Mouse (Mus musculus): ENCODE measurements around the gene Ppp6r2. TPM values are rescaled to one million over a fixed set of nuclear protein-coding genes. Genes with fewer than 3 reads are reported as not detected.
A peak's percentile ranks its signal among the peaks of the same experiment; 100 is the strongest.

Gene Ppp6r2
- polyA plus RNA-seq, 1 experiment from 2014 or later, result 87.3 TPM

DNA sequence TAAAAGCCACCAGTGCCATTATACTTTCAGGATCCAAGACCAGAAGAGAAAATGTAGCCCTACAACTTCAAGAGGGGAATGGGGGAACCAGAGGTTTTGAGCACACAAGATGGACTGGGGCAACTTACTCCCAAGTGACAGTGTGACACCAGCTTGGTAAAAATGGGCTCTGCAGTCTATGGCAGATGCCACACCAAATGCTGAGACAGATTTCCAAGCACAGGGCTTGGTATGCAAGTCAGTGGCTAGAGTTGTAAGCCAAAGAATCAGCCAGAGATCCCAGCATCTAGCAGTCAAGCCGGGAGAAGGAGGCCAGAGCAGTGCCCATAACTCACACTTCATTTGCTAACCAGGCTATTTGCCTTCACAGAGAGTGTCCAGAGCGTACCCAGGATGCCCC lies 86.3 kb downstream of the Ppp6r2 start:
- Histone ChIP-seq H3K27ac (no peak overlapping the region), H3K9ac (no peak overlapping the region), H3K36me3 (peaks cover 96% of the 10 kb centered on the region), H3K4me1 (replicated peaks) (no peaks in the 10 kb centered on the region), H3K9me3 (no peaks in the 10 kb centered on the region), H3K4me3 (no peak overlapping the region), H3K4me2 (no peak overlapping the region), H3K27me3 (no peaks in the 10 kb centered on the region)
- 100% methylated on average over 2 of the region's 2 CpGs for WGBS
- no peak for ATAC-seq (ENCODE audit: low FRiP score)

DNA sequence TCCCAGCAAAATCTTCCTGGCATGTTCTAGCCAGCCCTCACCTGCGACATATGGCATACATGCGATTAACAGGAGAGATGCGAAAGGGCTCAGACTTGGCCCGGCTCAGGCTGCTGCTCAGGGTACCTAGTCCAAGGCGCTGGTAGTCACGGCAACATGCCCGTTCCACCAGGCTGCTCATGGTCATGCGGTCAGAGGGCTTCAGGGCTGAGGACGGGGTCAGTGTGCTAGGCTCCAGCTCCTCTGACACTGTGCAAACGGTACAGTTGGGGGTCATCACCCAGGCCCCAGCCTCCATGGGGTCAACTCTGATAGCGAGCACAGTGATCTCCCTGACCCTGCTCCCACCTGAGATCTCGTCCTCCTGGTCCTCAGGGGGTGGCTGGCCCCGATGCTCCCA lies 88.8 kb downstream of the Ppp6r2 start:
- no peak overlapping the region for H3K4me2 ChIP-seq
- H3K4me1 ChIP-seq (replicated peaks), result no peaks in the 10 kb centered on the region
- H3K9me3 ChIP-seq, result no peaks in the 10 kb centered on the region
- 90% methylated on average over 13 of the region's 13 CpGs for WGBS
- no peak overlapping the region for H3K4me3 ChIP-seq
- H3K9ac ChIP-seq, result no peak overlapping the region
- ATAC-seq (ENCODE audit: low FRiP score), result no peak
- no peaks in the 10 kb centered on the region for H3K27me3 ChIP-seq
- H3K27ac ChIP-seq, result no peak overlapping the region
- H3K36me3 ChIP-seq, result peaks cover 96% of the 10 kb centered on the region

DNA sequence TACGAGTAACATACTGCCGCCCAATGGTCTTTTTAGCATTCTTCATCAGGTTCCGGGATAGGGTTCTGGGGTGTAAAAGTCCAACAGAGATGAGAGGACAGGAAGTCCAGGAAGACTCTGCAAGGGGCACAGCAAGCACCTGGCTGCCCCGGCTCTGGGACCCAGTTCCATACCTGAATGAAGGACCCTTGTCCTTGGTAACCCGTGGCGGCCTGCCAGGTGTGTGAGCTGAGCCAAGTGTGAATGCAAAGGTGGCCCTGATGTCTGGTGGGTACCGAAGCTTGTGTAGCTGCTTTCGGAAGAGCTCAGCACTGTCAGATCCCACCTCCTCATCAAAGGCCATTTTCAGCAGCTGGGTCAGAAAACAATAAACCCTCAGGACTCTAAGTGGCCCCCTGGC lies 89.2 kb downstream of the Ppp6r2 start:
- H3K27me3 ChIP-seq, result no peaks in the 10 kb centered on the region
- ATAC-seq (ENCODE audit: low FRiP score), result no peak
- peaks cover 96% of the 10 kb centered on the region for H3K36me3 ChIP-seq
- H3K9ac ChIP-seq, result no peak overlapping the region
- H3K4me2 ChIP-seq, result no peak overlapping the region
- H3K4me1 ChIP-seq (replicated peaks), result no peaks in the 10 kb centered on the region
- no peak overlapping the region for H3K27ac ChIP-seq
- no peak overlapping the region for H3K4me3 ChIP-seq
- 96% methylated on average over 8 of the region's 8 CpGs for WGBS
- no peaks in the 10 kb centered on the region for H3K9me3 ChIP-seq

DNA sequence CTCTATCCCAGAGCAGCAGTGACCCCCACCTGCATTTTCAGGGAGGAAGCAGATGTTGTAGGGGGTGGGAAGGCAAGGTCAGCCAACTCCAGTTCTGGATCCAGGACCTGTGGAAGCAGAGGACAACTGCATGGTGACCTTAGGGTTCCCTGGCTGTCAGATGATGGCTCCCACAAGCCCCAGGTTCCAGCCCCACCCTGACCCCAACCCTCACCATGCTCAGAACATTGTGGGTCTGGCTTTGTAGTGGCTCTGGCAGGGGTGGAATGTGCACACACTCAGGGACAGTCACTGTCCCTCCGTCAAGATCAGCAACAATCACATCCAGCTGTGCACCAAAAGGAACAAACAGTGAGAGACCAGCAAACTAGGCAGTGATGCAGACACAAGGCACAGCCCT lies 94.6 kb downstream of the Ppp6r2 start:
- H3K36me3 ChIP-seq, result peaks cover 69% of the 10 kb centered on the region
- no peaks in the 10 kb centered on the region for H3K27me3 ChIP-seq
- H3K27ac ChIP-seq, result no peak overlapping the region
- no peak for ATAC-seq (ENCODE audit: low FRiP score)
- no peak overlapping the region for H3K9ac ChIP-seq
- no peak overlapping the region for H3K4me2 ChIP-seq
- no peak overlapping the region for H3K4me3 ChIP-seq
- WGBS, result 36% methylated on average over 1 of the region's 1 CpGs
- no peaks in the 10 kb centered on the region for H3K9me3 ChIP-seq
- H3K4me1 ChIP-seq (replicated peaks), result peaks cover 27% of the 10 kb centered on the region

DNA sequence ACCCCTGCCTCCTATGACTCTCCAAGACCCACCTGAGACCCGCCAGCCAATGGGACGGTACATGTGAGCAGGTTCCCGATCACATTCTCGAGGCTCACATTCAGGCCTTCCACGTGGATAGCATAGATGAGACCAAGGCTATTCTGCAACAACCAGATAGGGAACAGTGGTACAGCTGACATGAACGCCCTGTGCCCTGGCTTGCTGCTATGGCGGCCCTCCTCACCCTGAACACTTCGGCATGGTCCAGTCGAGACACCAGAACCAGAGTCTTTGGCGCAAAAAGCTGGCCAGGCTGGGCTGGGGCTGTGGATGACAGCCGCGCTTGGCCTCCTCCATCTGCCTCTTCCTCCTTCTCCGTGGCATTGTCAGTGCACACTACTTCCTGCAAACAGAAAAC lies 96.1 kb downstream of the Ppp6r2 start:
- Histone ChIP-seq H3K36me3 (peaks cover 54% of the 10 kb centered on the region), H3K4me2 (no peak overlapping the region)
- WGBS, result 93% methylated on average over 13 of the region's 13 CpGs

DNA sequence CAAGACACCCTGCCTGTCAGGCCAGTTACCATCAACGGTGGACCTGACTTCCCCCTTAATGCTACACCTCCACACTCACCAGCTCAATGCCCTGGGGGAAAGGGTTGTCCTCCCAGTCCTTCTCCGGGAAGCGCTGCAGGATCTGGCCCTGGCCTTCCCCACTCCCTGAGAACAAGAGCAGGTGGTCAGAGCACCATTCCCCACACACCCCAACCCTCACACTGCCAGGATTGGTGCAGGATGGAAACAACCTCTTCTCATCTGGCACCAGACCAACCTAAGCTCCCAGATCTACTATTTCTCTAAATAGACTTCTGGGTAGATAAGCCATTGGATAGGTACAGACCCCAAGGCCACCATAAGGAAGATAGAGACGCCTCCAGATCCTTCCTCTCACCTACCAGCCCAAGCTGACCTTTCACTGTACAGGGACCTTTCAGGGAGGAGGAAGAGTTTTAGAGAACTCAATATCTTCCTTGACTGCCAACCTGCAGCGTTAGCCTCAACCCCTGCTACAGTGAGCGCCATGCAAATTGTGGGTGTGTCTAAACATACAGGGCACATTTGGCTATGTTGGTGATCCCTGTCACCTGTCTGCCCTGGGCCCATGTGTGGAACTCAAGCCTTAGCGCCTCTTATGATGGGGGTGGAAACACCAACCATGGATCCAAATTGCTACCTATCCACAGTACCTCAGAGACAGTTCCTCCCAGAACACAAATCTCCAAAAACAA lies 97.2 kb downstream of the Ppp6r2 start:
- Histone ChIP-seq H3K27ac (no peak overlapping the region), H3K27me3 (no peaks in the 10 kb centered on the region), H3K9me3 (no peaks in the 10 kb centered on the region), H3K4me1 (replicated peaks) (peaks cover 52% of the 10 kb centered on the region), H3K4me2 (no peak overlapping the region), H3K9ac (no peak overlapping the region), H3K36me3 (peaks cover 43% of the 10 kb centered on the region), H3K4me3 (no peak overlapping the region)
- ATAC-seq (ENCODE audit: low FRiP score), result no peak
- 84% methylated on average over 7 of the region's 7 CpGs for WGBS

More for the DNA sequence above, 96.1 kb downstream of the Ppp6r2 start:
- ATAC-seq (ENCODE audit: low FRiP score), result no peak
- no peak overlapping the region for H3K9ac ChIP-seq
- H3K4me3 ChIP-seq, result no peak overlapping the region
- no peak overlapping the region for H3K27ac ChIP-seq
- H3K4me1 ChIP-seq (replicated peaks), result peaks cover 41% of the 10 kb centered on the region
- H3K27me3 ChIP-seq, result no peaks in the 10 kb centered on the region
- H3K9me3 ChIP-seq, result no peaks in the 10 kb centered on the region

DNA sequence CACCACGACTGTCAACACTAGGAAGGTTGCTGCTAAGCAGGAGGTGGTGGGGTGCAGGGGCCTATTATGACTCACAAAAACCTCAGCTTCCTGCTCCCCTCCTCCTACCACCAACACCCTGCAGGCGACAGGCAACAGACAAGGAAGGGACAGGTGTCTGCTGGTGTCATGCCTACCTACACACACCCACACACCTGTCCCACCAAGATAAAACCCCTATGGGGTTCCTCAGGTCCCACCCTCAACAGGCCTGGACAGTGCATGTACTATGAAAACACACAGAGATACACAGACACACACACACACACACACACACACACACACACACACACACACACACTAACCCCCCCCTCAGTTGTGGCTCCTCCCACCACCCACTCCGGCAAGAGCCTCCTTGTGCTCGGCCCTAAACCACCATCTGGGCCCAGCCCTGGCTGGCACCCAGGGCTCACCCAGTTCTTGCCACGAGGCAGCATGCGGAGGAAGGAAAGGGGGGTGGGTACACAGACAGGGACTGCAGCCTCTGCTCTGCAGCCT lies 98.7 kb downstream of the Ppp6r2 start:
- no peak overlapping the region for H3K4me3 ChIP-seq
- H3K4me1 ChIP-seq (replicated peaks), result peaks cover 61% of the 10 kb centered on the region
- H3K4me2 ChIP-seq, result no peak overlapping the region
- H3K36me3 ChIP-seq, result peaks cover 29% of the 10 kb centered on the region
- 67% methylated on average over 6 of the region's 6 CpGs for WGBS
- 0 out of 2 replicates have a peak overlapping the region, but pooled peaks have one; percentile 35 for H3K9ac ChIP-seq
- H3K9me3 ChIP-seq, result no peaks in the 10 kb centered on the region
- no peaks in the 10 kb centered on the region for H3K27me3 ChIP-seq
- ATAC-seq (ENCODE audit: low FRiP score), result no peak
- H3K27ac ChIP-seq, result no peak overlapping the region

DNA sequence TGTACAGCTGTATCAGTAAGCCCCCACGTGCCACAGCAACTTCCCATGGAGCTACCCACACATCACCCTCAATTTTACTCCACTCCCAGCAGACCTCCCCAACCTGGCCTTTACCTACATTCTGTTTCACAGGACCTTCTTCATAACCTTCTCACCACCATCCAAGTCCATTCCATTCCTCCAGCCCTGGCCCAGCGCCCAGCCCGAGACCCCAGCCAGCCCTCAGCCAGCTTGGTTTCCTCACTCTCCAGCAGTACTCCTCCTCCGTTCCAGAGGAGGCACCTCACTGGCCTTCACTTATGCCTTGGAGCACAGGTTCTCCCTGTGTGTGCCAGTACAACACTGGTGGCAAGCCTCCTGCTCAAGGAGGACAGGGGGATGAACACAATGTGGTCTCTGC lies 102.0 kb downstream of the Ppp6r2 start:
- WGBS, result 79% methylated on average over 4 of the region's 4 CpGs
- H3K4me3 ChIP-seq, result peak overlapping the region; percentile 96
- H3K4me2 ChIP-seq, result peak overlapping the region; percentile 92
- ATAC-seq (ENCODE audit: low FRiP score), result no peak
- no peaks in the 10 kb centered on the region for H3K27me3 ChIP-seq
- no peak overlapping the region for H3K27ac ChIP-seq
- no peaks in the 10 kb centered on the region for H3K36me3 ChIP-seq
- H3K9me3 ChIP-seq, result no peaks in the 10 kb centered on the region
- peak overlapping the region; percentile 93 for H3K9ac ChIP-seq
- H3K4me1 ChIP-seq (replicated peaks), result peaks cover 55% of the 10 kb centered on the region

DNA sequence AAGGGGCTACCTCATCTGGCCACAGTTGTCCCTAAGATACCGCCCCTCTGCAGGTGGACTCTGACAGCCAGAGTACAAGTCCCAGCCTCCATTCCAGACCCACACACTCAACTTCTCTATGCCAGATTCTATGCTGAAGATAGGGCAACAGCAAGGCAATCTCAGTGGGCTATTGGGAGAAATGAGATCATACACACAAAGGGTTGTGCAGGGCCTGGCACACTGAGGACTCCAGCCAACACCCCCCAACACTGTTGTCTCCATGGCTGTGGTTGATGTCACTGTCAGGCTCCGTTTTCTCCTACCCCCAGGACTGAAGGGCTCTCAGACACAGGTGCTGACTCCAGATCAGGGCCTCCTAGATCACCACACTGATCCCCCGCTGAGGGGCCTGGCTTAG lies 102.8 kb downstream of the Ppp6r2 start:
- 0 out of 2 replicates have a peak overlapping the region, but pooled peaks have one; percentile 79 for H3K27ac ChIP-seq
- no peaks in the 10 kb centered on the region for H3K9me3 ChIP-seq
- no peaks in the 10 kb centered on the region for H3K36me3 ChIP-seq
- 0 out of 2 replicates have a peak, but pooled peaks have one; percentile 0 for ATAC-seq (ENCODE audit: low FRiP score)
- H3K27me3 ChIP-seq, result no peaks in the 10 kb centered on the region
- peaks cover 48% of the 10 kb centered on the region for H3K4me1 ChIP-seq (replicated peaks)
- 37% methylated on average over 3 of the region's 3 CpGs for WGBS
- peak overlapping the region; percentile 93 for H3K9ac ChIP-seq
- H3K4me2 ChIP-seq, result peak overlapping the region; percentile 92
- H3K4me3 ChIP-seq, result peak overlapping the region; percentile 96

DNA sequence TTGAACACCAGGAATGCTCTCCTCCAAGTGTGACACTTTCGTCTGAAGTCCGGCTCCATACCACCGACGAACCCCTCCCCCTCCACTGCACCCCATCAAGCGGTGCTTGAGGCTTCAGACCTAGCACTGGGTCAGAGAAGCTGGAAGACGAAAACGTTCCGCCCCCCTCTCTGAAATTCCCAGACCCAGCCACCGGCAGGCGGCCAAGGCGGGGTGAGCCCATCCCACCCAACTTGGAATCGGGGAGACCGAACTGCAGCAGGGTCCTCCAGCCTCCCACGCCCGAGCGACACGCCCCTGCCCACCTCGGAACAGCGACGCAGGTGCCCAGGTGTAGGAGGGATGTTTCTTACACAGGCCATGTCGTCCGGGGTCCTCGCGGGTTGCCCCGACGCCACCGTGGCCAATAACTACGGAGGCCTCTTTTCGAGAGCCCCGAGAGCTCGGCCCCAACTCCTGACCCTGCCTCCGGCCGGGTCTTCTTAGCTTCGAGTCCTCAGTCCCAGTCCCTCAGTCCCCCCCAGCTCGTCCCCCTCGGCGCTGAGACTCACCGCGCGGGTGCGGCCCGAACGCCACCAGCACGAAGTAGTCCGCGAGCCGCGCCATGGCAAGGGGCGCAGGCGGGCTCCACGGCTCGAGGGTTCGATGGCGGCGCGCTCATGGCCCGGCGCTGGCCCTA lies 103.3 kb downstream of the Ppp6r2 start:
- Histone ChIP-seq H3K4me2 (peak overlapping the region; percentile 92), H3K27me3 (no peaks in the 10 kb centered on the region), H3K9me3 (no peaks in the 10 kb centered on the region), H3K9ac (peak overlapping the region; percentile 93), H3K27ac (peak overlapping the region; percentile 79), H3K4me3 (peak overlapping the region; percentile 96), H3K4me1 (replicated peaks) (peaks cover 45% of the 10 kb centered on the region), H3K36me3 (no peaks in the 10 kb centered on the region)
- WGBS, result under 1% methylated on average over 57 of the region's 58 CpGs
- ATAC-seq (ENCODE audit: low FRiP score), result peak; percentile 70

DNA sequence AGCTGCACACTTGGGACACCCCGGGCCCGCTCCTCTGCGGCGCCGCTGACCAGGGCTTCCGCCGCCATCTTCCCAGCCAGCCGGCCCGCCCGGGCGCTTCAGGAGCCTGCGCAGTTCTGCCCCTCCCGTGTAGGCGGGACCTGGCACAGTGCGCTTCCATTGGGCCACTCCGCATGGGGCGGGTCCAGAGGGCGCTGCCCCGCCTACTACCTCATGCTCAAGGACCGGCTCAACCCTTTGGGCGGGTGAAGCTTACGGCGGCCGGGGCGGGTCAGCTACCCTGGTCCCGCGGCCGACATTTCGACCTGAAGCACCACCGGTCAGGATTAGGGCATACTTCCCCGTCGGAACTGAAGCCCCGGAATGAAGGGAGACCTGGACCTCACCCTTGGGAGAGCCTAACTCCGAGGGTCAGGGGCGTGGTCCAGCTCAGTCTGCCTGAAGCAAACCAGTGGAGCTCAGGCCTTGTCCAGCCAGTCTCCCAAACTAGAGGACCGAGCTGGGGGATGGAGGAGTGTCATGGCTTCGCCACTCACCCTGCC lies 103.9 kb downstream of the Ppp6r2 start, which contains the start of gene Sbf1:
TSS of gene Sbf1 (minus strand) at position 122 of the 542 bp plus-strand sequence.
- Histone ChIP-seq H3K9ac (peak within 1 kb of the TSS; percentile 93), H3K4me1 (replicated peaks) (peaks cover 41% of the 10 kb centered on the region), H3K9me3 (no peaks in the 10 kb centered on the region), H3K36me3 (no peaks in the 10 kb centered on the region), H3K27ac (peak within 1 kb of the TSS; percentile 79), H3K27me3 (no peaks in the 10 kb centered on the region), H3K4me2 (peak within 1 kb of the TSS; percentile 92), H3K4me3 (peak within 1 kb of the TSS; percentile 96)
- WGBS, result 1% methylated on average over 37 of the region's 37 CpGs
- ATAC-seq (ENCODE audit: low FRiP score), result peak; percentile 99

DNA sequence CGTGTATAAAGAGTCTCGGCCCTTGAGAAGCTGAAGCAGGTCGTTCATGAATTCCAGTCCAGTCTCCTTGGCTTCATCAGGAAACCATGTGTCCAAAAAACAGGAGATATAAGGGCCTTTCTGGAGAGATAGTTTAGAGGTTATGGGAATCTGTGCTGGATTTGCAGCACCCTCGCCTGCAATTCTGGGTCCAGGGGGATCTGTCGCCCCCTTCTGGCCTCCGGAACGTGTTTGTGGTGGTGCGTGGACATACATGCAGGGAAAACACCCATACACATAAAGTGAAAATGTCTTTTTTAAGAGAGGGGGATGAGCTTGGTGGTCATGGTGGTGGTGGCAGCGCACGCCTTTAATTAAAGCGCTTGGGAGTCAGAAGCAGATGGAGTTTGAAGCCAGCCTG lies 104.8 kb downstream of the Ppp6r2 start:
- H3K4me2 ChIP-seq, result no peak overlapping the region
- H3K36me3 ChIP-seq, result no peaks in the 10 kb centered on the region
- ATAC-seq (ENCODE audit: low FRiP score), result no peak
- 0 out of 2 replicates have a peak, but pooled peaks cover 2% of the 10 kb centered on the region for H3K27me3 ChIP-seq
- H3K27ac ChIP-seq, result no peak overlapping the region
- peak overlapping the region; percentile 96; the same call in 1 of the 2 replicates for H3K4me3 ChIP-seq
- no peaks in the 10 kb centered on the region for H3K9me3 ChIP-seq
- H3K4me1 ChIP-seq (replicated peaks), result peaks cover 32% of the 10 kb centered on the region
- H3K9ac ChIP-seq, result no peak overlapping the region
- WGBS, result 65% methylated on average over 11 of the region's 11 CpGs

Data from hindbrain, embryonic 13.5 days (tissue).